Mouse (Mus musculus) liver, embryonic 12.5 days (tissue): ENCODE results near the gene Fam3c. TPM values are rescaled to one million over a fixed set of nuclear protein-coding genes. Genes with fewer than 3 reads are reported as not detected.

Experiments
- ATAC-seq: fragments of 200-750 bp; cut with Nextera tagmentation; 2 replicates; pipeline ENCODE4 v1.8.0; 2017; ENCODE audit warnings: moderate number of reproducible peaks, mild to moderate bottlenecking, moderate library complexity
- H3K27ac ChIP-seq: fragments of 300-500 bp; sonication (generic); 2 replicates; pipeline ENCODE4 v1.5.1; 2016; ENCODE audit warnings: mild to moderate bottlenecking
- H3K27me3 ChIP-seq: fragments of 300-500 bp; sonication (generic); replicated peaks from 2 replicates; pipeline ENCODE4 v1.6.1; 2016; ENCODE audit warnings: mild to moderate bottlenecking, moderate library complexity
- H3K36me3 ChIP-seq: fragments of 300-500 bp; sonication (generic); 2 replicates; pipeline ENCODE4 v1.6.1; 2016; ENCODE audit warnings: mild to moderate bottlenecking, moderate library complexity
- H3K4me1 ChIP-seq: fragments of 300-500 bp; sonication (generic); 2 replicates; pipeline ENCODE4 v1.6.1; 2016
- H3K4me2 ChIP-seq: fragments of 300-500 bp; sonication (generic); 2 replicates; pipeline ENCODE4 v1.6.1; 2016; ENCODE audit warnings: mild to moderate bottlenecking, moderate library complexity
- H3K4me3 ChIP-seq: fragments of 300-500 bp; sonication (generic); 2 replicates; pipeline ENCODE4 v1.5.1; 2016; ENCODE audit warnings: mild to moderate bottlenecking, moderate library complexity
- H3K9ac ChIP-seq: fragments of 300-500 bp; sonication (generic); 2 replicates; pipeline ENCODE4 v1.6.1; 2016; ENCODE audit warnings: mild to moderate bottlenecking, moderate library complexity
- H3K9me3 ChIP-seq: fragments of 300-500 bp; sonication (generic); replicated peaks from 2 replicates; pipeline ENCODE4 v1.6.1; 2016; ENCODE audit warnings: mild to moderate bottlenecking, moderate library complexity
- WGBS: fragments of 180-500 bp; shearing (Covaris S2); methylation state at CpG from one replicate; pipeline ENCODE4 v1.1.7; 2016; ENCODE audit not compliant: insufficient replicate concordance; 5-methylcytosine and 5-hydroxymethylcytosine counted together
- polyA plus RNA-seq: library from polyadenylated mRNA; unstranded; fragments of >200 nt; fragmentation: Nextera tagmentation; extraction: Ambion mirVana; gene quantifications from 2 replicates; pipeline ENCODE4 v1.2.1, GENCODE M21; 2016

Gene Fam3c
- polyA plus RNA-seq: 22.1 and 22.4 TPM in 2 replicates

GRCm38 (mm10) chr6:22356086-22356507 lies at the start of gene Fam3c:
Fam3c (minus strand) TSS chr6:22356243.
- Histone ChIP-seq H3K9me3 (peaks cover 3% of the 10 kb centered on the region; the same call in 1 of the 2 replicates), H3K4me3 (peak within 1 kb of the TSS; percentile 75), H3K27ac (peak within 1 kb of the TSS; percentile 77), H3K4me2 (peak within 1 kb of the TSS; percentile 84), H3K27me3 (no peaks in the 10 kb centered on the region), H3K36me3 (no peaks in the 10 kb centered on the region), H3K4me1 (peaks cover 39% of the 10 kb centered on the region), H3K9ac (peak within 1 kb of the TSS; percentile 81)
- WGBS: under 1% methylated on average over 33 of the region's 38 CpGs
- peak; percentile 94 for ATAC-seq

GRCm38 (mm10) chr6:22405021-22405420 lies 49.0 kb upstream of the Fam3c start:
- H3K4me1 ChIP-seq: no peaks in the 10 kb centered on the region
- no peak overlapping the region for H3K4me3 ChIP-seq
- no peak overlapping the region for H3K27ac ChIP-seq
- H3K27me3 ChIP-seq: no peaks in the 10 kb centered on the region
- H3K9ac ChIP-seq: no peak overlapping the region
- WGBS: 72% methylated on average over 3 of the region's 3 CpGs
- H3K36me3 ChIP-seq: no peaks in the 10 kb centered on the region
- no peak overlapping the region for H3K4me2 ChIP-seq
- no peaks in the 10 kb centered on the region for H3K9me3 ChIP-seq
- no peak for ATAC-seq

- Histone ChIP-seq H3K4me2 (no peak overlapping the region), H3K9ac (no peak overlapping the region), H3K4me3 (no peak overlapping the region), H3K36me3 (no peaks in the 10 kb centered on the region), H3K27ac (no peak overlapping the region), H3K4me1 (no peaks in the 10 kb centered on the region), H3K9me3 (no peaks in the 10 kb centered on the region), H3K27me3 (no peaks in the 10 kb centered on the region)
- ATAC-seq: no peak
- 66% methylated on average over 5 of the region's 5 CpGs for WGBS
These were observed 47.7 kb upstream of the Fam3c start for GRCm38 (mm10) chr6:22403736-22404135.

- H3K27ac ChIP-seq: no peak overlapping the region
- 81% methylated on average over 9 of the region's 9 CpGs for WGBS
- H3K4me3 ChIP-seq: no peak overlapping the region
- ATAC-seq: no peak
- H3K4me2 ChIP-seq: no peak overlapping the region
- no peaks in the 10 kb centered on the region for H3K4me1 ChIP-seq
- no peaks in the 10 kb centered on the region for H3K36me3 ChIP-seq
- H3K27me3 ChIP-seq: no peaks in the 10 kb centered on the region
- H3K9ac ChIP-seq: no peak overlapping the region
- H3K9me3 ChIP-seq: no peaks in the 10 kb centered on the region
These were observed 47.3 kb upstream of the Fam3c start for GRCm38 (mm10) chr6:22403317-22403716.

GRCm38 (mm10) chr6:22402548-22403164 lies 46.6 kb upstream of the Fam3c start:
- no peaks in the 10 kb centered on the region for H3K4me1 ChIP-seq
- H3K27ac ChIP-seq: no peak overlapping the region
- ATAC-seq: no peak
- H3K4me2 ChIP-seq: no peak overlapping the region
- no peaks in the 10 kb centered on the region for H3K36me3 ChIP-seq
- no peaks in the 10 kb centered on the region for H3K9me3 ChIP-seq
- no peak overlapping the region for H3K9ac ChIP-seq
- no peak overlapping the region for H3K4me3 ChIP-seq
- H3K27me3 ChIP-seq: no peaks in the 10 kb centered on the region
- 65% methylated on average over 13 of the region's 13 CpGs for WGBS

GRCm38 (mm10) chr6:22402037-22402436 lies 46.0 kb upstream of the Fam3c start:
- Histone ChIP-seq H3K4me3 (no peak overlapping the region), H3K4me2 (no peak overlapping the region), H3K36me3 (no peaks in the 10 kb centered on the region), H3K4me1 (no peaks in the 10 kb centered on the region), H3K9ac (no peak overlapping the region), H3K27ac (no peak overlapping the region), H3K9me3 (no peaks in the 10 kb centered on the region), H3K27me3 (no peaks in the 10 kb centered on the region)
- no peak for ATAC-seq
- 27% methylated on average over 5 of the region's 5 CpGs for WGBS

- no peaks in the 10 kb centered on the region for H3K9me3 ChIP-seq
- no peaks in the 10 kb centered on the region for H3K27me3 ChIP-seq
- H3K9ac ChIP-seq: no peak overlapping the region
- H3K4me2 ChIP-seq: no peak overlapping the region
- ATAC-seq: no peak
- WGBS: 69% methylated on average over 7 of the region's 7 CpGs
- H3K36me3 ChIP-seq: no peaks in the 10 kb centered on the region
- H3K4me3 ChIP-seq: no peak overlapping the region
- H3K4me1 ChIP-seq: no peaks in the 10 kb centered on the region
- H3K27ac ChIP-seq: no peak overlapping the region
These were observed 42.2 kb upstream of the Fam3c start for GRCm38 (mm10) chr6:22398079-22398774.

GRCm38 (mm10) chr6:22395207-22395606 lies 39.2 kb upstream of the Fam3c start:
- no peak overlapping the region for H3K4me3 ChIP-seq
- no peak overlapping the region for H3K27ac ChIP-seq
- H3K4me1 ChIP-seq: no peaks in the 10 kb centered on the region
- WGBS: 28% methylated on average over 3 of the region's 3 CpGs
- no peak for ATAC-seq
- no peaks in the 10 kb centered on the region for H3K9me3 ChIP-seq
- no peaks in the 10 kb centered on the region for H3K36me3 ChIP-seq
- H3K27me3 ChIP-seq: no peaks in the 10 kb centered on the region
- H3K4me2 ChIP-seq: no peak overlapping the region
- no peak overlapping the region for H3K9ac ChIP-seq

GRCm38 (mm10) chr6:22390654-22391365 lies 34.8 kb upstream of the Fam3c start:
- H3K27me3 ChIP-seq: no peaks in the 10 kb centered on the region
- no peak overlapping the region for H3K9ac ChIP-seq
- 63% methylated on average over 13 of the region's 13 CpGs for WGBS
- no peak overlapping the region for H3K4me2 ChIP-seq
- no peaks in the 10 kb centered on the region for H3K36me3 ChIP-seq
- H3K27ac ChIP-seq: no peak overlapping the region
- no peak for ATAC-seq
- H3K4me1 ChIP-seq: no peaks in the 10 kb centered on the region
- no peaks in the 10 kb centered on the region for H3K9me3 ChIP-seq
- no peak overlapping the region for H3K4me3 ChIP-seq

- H3K36me3 ChIP-seq: no peaks in the 10 kb centered on the region
- H3K4me2 ChIP-seq: no peak overlapping the region
- no peaks in the 10 kb centered on the region for H3K4me1 ChIP-seq
- WGBS: 80% methylated on average over 5 of the region's 5 CpGs
- no peak overlapping the region for H3K4me3 ChIP-seq
- H3K27ac ChIP-seq: no peak overlapping the region
- H3K9ac ChIP-seq: no peak overlapping the region
- H3K27me3 ChIP-seq: no peaks in the 10 kb centered on the region
- ATAC-seq: no peak
- no peaks in the 10 kb centered on the region for H3K9me3 ChIP-seq
These were observed 29.3 kb upstream of the Fam3c start for GRCm38 (mm10) chr6:22385254-22385870.

GRCm38 (mm10) chr6:22380269-22380668 lies 24.2 kb upstream of the Fam3c start:
- Histone ChIP-seq H3K9me3 (no peaks in the 10 kb centered on the region), H3K27me3 (no peaks in the 10 kb centered on the region), H3K9ac (no peak overlapping the region), H3K36me3 (no peaks in the 10 kb centered on the region), H3K4me2 (no peak overlapping the region), H3K4me3 (no peak overlapping the region), H3K4me1 (no peaks in the 10 kb centered on the region), H3K27ac (no peak overlapping the region)
- 77% methylated on average over 3 of the region's 3 CpGs for WGBS
- ATAC-seq: no peak

- Histone ChIP-seq H3K9me3 (no peaks in the 10 kb centered on the region), H3K4me1 (no peaks in the 10 kb centered on the region), H3K4me2 (no peak overlapping the region), H3K27me3 (no peaks in the 10 kb centered on the region), H3K4me3 (no peak overlapping the region), H3K36me3 (no peaks in the 10 kb centered on the region), H3K9ac (no peak overlapping the region), H3K27ac (no peak overlapping the region)
- WGBS: 71% methylated on average over 1 of the region's 1 CpGs
- no peak for ATAC-seq
These were observed 23.8 kb upstream of the Fam3c start for GRCm38 (mm10) chr6:22379831-22380230.
